Mouse (Mus musculus) naive thymus-derived CD4-positive, alpha-beta T cell, adult 2 months (primary cell): ENCODE data around the gene Fntb.

ENCODE experiments used
- DNase-seq: peaks from one replicate; pipeline ENCODE4 v3.0.0-alpha.2; 2011; ENCODE audit warnings: low read depth

Fntb gene

GRCm38 (mm10) chr12:76961052-76961931 is 195.9 kb downstream of the Fntb start:
- DNase-seq, result peak; percentile 45

GRCm38 (mm10) chr12:76961932-76962891 is 196.8 kb downstream of the Fntb start, which contains the start of gene Max:
Gene Max, minus strand, starts transcription at chr12:76962201.
- DNase-seq, result peak; percentile 98

- no peak for DNase-seq
Observed at GRCm38 (mm10) chr12:76965089-76965488, 199.7 kb downstream of the Fntb start.

- DNase-seq, result no peak
Observed at GRCm38 (mm10) chr12:76965876-76966275, 200.5 kb downstream of the Fntb start.
